Mouse (Mus musculus) urinary bladder, postnatal 25 days (tissue): Measurements from ENCODE around the gene Fmc1.
"Not testable (repeated sequence)": the region's sequence is repeated elsewhere in the genome, so short reads cannot be mapped to it uniquely, and the experiment has no call there.

ENCODE experiments used
- DNase-seq: peaks from one replicate; pipeline ENCODE4 v3.0.0; 2022; ENCODE audit warnings: low spot score

Gene Fmc1

GRCm38 (mm10) chr6:38533428-38534405 is at the start of gene Fmc1:
TSS of gene Fmc1 (plus strand) at chr6:38533502.
- peak; percentile 92 for DNase-seq

- no peak for DNase-seq
Observed at GRCm38 (mm10) chr6:38492550-38492949, 40.8 kb upstream of the Fmc1 start.

GRCm38 (mm10) chr6:38495641-38496040 is 37.7 kb upstream of the Fmc1 start:
- no peak for DNase-seq

GRCm38 (mm10) chr6:38512096-38512495 is 21.2 kb upstream of the Fmc1 start:
- no peak for DNase-seq

GRCm38 (mm10) chr6:38512830-38513229 is 20.5 kb upstream of the Fmc1 start:
- no peak for DNase-seq

GRCm38 (mm10) chr6:38515201-38515600 is 18.1 kb upstream of the Fmc1 start:
- no peak for DNase-seq

GRCm38 (mm10) chr6:38523851-38524250 is 9.5 kb upstream of the Fmc1 start:
- DNase-seq = peak; percentile 17

DNA sequence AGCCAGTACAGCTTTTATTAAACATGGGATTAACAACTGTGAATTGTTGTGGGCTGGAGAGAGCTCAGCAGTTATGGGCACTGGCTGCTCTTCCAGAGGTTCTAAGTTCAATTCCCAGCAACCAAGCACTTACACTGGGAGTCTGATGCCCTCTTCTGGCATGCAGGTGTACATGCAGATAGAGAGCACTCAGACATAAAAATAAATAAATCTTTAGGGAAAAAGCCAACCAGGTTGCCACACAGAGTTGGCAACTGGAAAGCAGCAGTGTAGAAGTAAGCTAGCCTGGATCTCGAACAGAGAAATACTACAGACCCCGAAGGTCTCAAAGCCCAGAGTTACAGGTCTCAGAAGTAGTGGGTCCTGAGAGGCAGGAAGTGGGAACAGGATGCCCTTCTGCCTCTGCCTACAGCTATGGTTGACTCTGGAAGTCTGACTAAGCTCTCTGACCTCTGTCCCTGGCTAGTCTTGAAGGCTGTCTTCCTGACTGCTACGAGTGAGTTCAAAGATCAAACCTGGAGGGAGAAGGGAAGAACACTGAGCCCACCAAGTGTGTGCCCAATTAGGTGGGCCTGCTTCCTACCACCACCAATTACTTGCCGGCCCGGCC is 2.0 kb upstream of the Fmc1 start:
- DNase-seq = no peak

GRCm38 (mm10) chr6:38532500-38533420 is 542 bp upstream of the Fmc1 start:
- DNase-seq = peak; percentile 41

GRCm38 (mm10) chr6:38534640-38535365 is 1.5 kb downstream of the Fmc1 start:
- peak; percentile 100 for DNase-seq

GRCm38 (mm10) chr6:38535366-38535690 is 2.0 kb downstream of the Fmc1 start:
- DNase-seq = no peak

DNA sequence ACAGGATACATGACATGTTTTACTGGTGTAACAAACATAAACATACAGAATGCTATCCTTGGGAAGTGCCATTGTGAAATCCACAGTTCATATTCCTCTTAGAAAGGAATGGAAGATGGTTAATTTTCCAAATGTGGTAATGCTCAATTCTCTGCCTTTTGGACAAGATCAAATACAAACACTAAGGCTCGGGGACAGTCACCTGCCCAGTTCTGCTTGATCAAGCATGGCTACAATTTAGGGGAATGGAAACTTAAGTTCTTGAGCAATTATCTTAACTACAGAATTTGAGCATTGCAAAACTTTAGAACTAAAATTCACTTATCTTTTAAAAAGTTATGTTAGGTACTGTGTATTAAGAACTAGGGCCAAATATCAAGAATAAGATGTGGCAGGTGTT is 2.5 kb downstream of the Fmc1 start:
- no peak for DNase-seq

GRCm38 (mm10) chr6:38544141-38544540 is 10.8 kb downstream of the Fmc1 start:
- not testable (repeated sequence) for DNase-seq

GRCm38 (mm10) chr6:38547005-38547404 is 13.7 kb downstream of the Fmc1 start:
- DNase-seq = not testable (repeated sequence)

DNA sequence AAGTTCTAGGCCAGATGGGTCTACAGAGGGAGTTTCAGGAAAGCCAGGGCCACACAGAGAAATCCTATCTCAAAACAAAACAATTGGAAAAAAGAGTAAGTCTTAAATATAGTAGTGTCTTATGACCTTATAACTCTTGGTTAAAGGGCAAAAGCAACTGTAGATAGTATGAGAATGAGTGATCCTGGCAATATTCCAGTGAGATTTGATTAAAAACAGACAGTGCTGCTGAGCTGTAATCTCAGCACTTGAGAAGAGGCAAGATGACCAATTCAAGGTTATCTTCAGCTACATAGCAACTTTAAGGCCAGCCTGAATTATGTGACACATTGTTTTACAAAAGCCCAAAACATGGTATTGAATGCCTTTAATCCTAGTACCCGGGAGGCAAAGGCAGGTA is 14.4 kb downstream of the Fmc1 start:
- DNase-seq = no peak

GRCm38 (mm10) chr6:38548595-38548994 is 15.3 kb downstream of the Fmc1 start:
- not testable (repeated sequence) for DNase-seq

DNA sequence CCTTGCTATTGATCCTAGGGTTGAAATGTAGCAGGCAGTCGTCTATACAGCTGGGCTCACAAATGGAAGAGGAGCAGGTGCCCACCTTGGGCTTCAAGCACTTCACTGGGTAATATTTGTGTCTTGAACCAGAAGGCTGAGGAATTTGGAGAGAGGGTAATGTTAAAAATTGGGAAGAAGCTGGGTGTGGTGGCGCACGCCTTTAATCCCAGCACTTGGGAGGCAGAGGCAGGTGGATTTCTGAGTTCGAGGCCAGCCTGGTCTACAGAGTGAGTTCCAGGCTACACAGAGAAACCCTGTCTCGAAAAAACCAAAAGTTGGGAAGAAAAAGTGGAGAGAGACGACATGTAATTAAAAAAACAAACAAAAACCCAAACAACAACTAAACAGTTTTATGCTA is 16.5 kb downstream of the Fmc1 start:
- not testable (repeated sequence) for DNase-seq

DNA sequence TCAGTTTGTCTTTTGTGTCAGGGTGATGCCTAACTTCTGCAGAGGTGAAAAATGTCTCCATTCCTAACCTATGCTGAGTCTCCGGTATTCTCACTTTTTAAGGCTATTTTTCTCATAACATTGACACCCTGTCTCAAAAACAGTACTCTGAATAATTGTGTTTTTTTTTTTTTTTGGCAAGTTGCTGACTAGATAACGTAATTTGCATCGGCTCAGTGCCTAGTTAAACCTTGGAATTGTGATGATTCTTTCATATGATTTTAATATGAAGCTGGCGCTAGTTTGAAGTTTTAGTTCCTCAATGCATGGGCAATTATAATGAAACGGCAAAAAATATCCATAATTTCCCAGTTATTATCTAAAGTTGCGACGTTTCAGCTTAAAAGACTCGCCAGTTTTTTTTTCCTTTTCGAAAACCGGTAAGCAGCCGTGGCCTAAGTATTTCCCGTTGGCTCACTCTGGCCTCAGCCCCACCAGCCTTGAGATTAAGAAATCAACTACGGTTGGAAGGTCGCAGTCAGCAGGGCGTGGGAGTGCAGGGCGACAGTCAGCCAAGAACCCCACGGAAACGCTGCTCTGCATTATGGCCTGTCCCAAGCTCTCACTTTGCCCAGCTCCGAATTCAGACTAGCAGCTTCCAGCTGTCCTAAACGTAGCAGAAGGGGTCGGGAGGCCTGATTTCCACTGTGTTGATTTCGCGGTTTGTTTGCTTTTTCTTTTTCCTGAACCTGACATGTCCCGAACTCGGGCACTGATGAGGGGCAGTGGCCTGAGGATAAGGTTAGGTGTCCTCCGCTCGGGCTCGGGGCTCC is 17.2 kb downstream of the Fmc1 start:
- no peak for DNase-seq

- DNase-seq = peak; percentile 87
Observed at GRCm38 (mm10) chr6:38551062-38551988, 18.0 kb downstream of the Fmc1 start, which contains the start of gene Luc7l2. TSS of gene Luc7l2 (plus strand) at chr6:38551334.
